Mouse (Mus musculus): Measurements from ENCODE around the gene Wipi2. TPM values are rescaled to one million over a fixed set of nuclear protein-coding genes. Genes with fewer than 3 reads are reported as not detected.

Gene Wipi2
- polyA plus RNA-seq, 1 experiment from 2014 or later: 48.3 TPM

DNA sequence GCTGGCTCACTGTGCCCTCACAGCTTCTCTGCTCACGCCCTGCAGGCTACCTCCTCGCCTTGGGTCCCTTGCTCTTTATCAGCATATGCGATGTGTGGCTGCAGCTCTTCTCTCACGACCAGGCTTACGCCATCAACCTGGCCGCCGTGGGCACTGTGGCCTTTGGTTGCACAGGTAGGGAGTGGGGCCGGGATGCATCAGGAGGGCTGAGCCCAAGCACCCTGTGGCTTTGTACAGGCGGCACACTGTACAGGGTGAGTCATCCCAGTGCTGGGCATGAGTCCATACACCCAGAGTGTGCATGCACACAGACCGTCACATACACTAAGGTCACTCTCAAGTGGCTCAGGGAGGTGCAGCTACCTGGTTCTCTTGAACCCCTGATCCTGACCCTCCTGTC, 86.5 kb downstream of the Wipi2 start:
- H3K4me1 ChIP-seq: no peaks in the 10 kb centered on the region
- H3K4me3 ChIP-seq: no peak overlapping the region
- peaks cover 80% of the 10 kb centered on the region for H3K36me3 ChIP-seq (ENCODE audit: poor library complexity, severe bottlenecking)
- no peak overlapping the region for H3K9ac ChIP-seq
- WGBS: 93% methylated on average over 10 of the region's 10 CpGs
- ATAC-seq: no peak
- no peak overlapping the region for H3K4me2 ChIP-seq
- no peak overlapping the region for H3K27ac ChIP-seq
- H3K27me3 ChIP-seq: no peaks in the 10 kb centered on the region
- peaks cover 4% of the 10 kb centered on the region; the same call in 1 of the 2 replicates for H3K9me3 ChIP-seq (replicated peaks)

DNA sequence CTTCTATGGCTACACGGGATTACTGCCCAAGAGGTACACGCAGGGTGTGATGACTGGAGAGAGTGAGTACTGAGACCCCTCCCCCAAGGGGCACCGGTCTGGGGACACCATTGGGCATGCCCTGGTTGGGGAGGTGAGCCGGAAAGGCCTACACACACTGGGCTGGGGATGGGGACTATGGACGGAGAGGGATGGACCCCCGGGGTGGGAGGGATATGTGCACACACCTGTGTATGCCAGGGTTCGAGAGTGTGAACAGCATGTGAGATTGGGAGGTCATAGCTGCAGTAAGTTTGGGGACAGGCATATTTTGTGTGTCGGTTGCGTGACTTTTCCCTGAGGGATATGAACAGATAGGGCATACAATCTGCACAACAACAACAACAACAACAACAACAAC, 87.6 kb downstream of the Wipi2 start:
- ATAC-seq: no peak
- 88% methylated on average over 9 of the region's 9 CpGs for WGBS
- peaks cover 78% of the 10 kb centered on the region for H3K36me3 ChIP-seq (ENCODE audit: poor library complexity, severe bottlenecking)

GRCm38 (mm10) chr5:142716056-142716455, 88.6 kb downstream of the Wipi2 start:
- Histone ChIP-seq H3K27ac (no peak overlapping the region), H3K9ac (no peak overlapping the region), H3K27me3 (no peaks in the 10 kb centered on the region), H3K9me3 (replicated peaks) (peaks cover 4% of the 10 kb centered on the region; the same call in 1 of the 2 replicates), H3K4me3 (no peak overlapping the region), H3K36me3 (ENCODE audit: poor library complexity, severe bottlenecking) (peaks cover 76% of the 10 kb centered on the region), H3K4me2 (no peak overlapping the region), H3K4me1 (no peaks in the 10 kb centered on the region)
- 88% methylated on average over 6 of the region's 6 CpGs for WGBS
- no peak for ATAC-seq

More for the DNA sequence above, 87.6 kb downstream of the Wipi2 start:
- Histone ChIP-seq H3K27me3 (no peaks in the 10 kb centered on the region), H3K4me1 (no peaks in the 10 kb centered on the region), H3K9me3 (replicated peaks) (peaks cover 4% of the 10 kb centered on the region; the same call in 1 of the 2 replicates), H3K4me3 (no peak overlapping the region), H3K9ac (no peak overlapping the region), H3K27ac (no peak overlapping the region), H3K4me2 (no peak overlapping the region)

DNA sequence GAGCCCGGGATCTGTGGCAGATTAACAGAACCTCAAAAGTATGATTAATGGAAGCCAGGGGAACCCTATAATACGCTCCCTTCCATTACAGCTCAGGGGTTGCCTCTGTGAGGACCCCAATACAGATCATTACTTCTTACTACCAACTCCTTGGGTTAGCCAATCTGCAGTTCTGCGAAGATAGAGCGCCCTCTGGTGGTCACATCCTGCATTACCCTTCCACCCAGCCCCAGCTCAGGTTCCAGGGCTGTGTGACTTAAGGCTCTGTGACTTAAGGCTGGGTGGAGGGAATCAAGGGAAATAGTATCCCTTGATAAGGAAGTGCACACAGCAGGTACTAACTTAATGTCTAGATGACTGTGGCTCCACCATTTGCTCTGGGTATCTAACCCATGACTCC, 90.5 kb downstream of the Wipi2 start:
- H3K4me1 ChIP-seq: no peaks in the 10 kb centered on the region
- no peaks in the 10 kb centered on the region for H3K27me3 ChIP-seq
- WGBS: 21% methylated on average over 4 of the region's 4 CpGs
- no peak overlapping the region for H3K27ac ChIP-seq
- H3K36me3 ChIP-seq (ENCODE audit: poor library complexity, severe bottlenecking): peaks cover 74% of the 10 kb centered on the region
- no peaks in the 10 kb centered on the region for H3K9me3 ChIP-seq (replicated peaks)
- no peak overlapping the region for H3K9ac ChIP-seq
- H3K4me3 ChIP-seq: no peak overlapping the region
- no peak overlapping the region for H3K4me2 ChIP-seq
- peak; percentile 62 for ATAC-seq

DNA sequence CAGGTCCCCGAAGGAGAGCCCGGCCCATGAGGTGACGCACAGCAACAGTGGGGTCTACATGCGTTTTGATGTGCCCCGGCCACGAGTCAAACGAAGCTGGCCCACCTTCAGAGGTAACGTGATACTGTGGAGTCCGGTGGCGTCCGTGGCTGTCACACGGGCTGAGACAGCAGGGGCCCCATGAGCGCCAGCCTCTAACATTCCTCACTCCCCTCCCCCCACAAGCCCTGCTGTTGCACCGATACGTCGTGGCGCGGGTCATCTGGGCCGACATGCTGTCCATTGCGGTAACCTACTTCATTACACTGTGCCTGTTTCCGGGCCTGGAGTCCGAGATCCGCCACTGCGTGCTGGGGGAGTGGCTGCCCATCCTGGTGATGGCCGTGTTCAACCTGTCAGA, 91.0 kb downstream of the Wipi2 start:
- H3K36me3 ChIP-seq (ENCODE audit: poor library complexity, severe bottlenecking): peaks cover 73% of the 10 kb centered on the region
- H3K4me2 ChIP-seq: no peak overlapping the region
- no peaks in the 10 kb centered on the region for H3K27me3 ChIP-seq
- no peak overlapping the region for H3K27ac ChIP-seq
- 72% methylated on average over 25 of the region's 25 CpGs for WGBS
- H3K9me3 ChIP-seq (replicated peaks): no peaks in the 10 kb centered on the region
- no peak overlapping the region for H3K4me3 ChIP-seq
- no peak overlapping the region for H3K9ac ChIP-seq
- ATAC-seq: peak; percentile 22; the same call in 1 of the 2 replicates
- H3K4me1 ChIP-seq: no peaks in the 10 kb centered on the region

DNA sequence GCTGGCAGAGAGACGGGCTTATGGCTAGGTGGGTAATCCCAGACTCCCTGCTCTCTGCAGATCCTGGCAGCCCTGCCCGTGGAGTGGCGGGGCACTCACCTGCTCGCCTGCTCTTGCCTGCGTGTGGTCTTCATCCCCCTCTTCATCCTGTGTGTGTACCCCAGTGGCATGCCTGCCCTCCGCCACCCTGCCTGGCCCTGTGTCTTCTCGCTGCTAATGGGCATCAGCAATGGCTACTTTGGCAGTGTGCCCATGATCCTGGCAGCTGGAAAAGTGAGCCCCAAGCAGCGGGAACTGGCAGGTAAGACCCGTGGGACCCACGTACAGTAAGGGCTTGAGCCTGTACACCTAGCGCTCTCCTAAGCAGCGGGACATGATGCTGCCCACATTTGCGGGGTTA, 92.4 kb downstream of the Wipi2 start:
- peaks cover 67% of the 10 kb centered on the region for H3K36me3 ChIP-seq (ENCODE audit: poor library complexity, severe bottlenecking)
- H3K9ac ChIP-seq: no peak overlapping the region
- ATAC-seq: no peak
- no peaks in the 10 kb centered on the region for H3K27me3 ChIP-seq
- WGBS: 91% methylated on average over 13 of the region's 13 CpGs
- H3K9me3 ChIP-seq (replicated peaks): no peaks in the 10 kb centered on the region
- no peak overlapping the region for H3K27ac ChIP-seq
- H3K4me1 ChIP-seq: peaks cover 4% of the 10 kb centered on the region; the same call in 1 of the 2 replicates
- H3K4me2 ChIP-seq: no peak overlapping the region
- no peak overlapping the region for H3K4me3 ChIP-seq

Other genes with a start within 250 kb of the Wipi2 start
- gene Foxk1, start 226.2 kb upstream of the Wipi2 start, polyA plus RNA-seq (2015; fragmentation: Nextera tagmentation; extraction: Ambion mirVana): 3.1 and 3.3 TPM in 2 replicates
- 12.0 and 12.2 TPM in 2 replicates for gene Ap5z1, start 163.8 kb upstream of the Wipi2 start, polyA plus RNA-seq (2015; fragmentation: Nextera tagmentation; extraction: Ambion mirVana)
- 0.06 and 0.12 TPM in 2 replicates for gene Papolb, start 97.6 kb upstream of the Wipi2 start, polyA plus RNA-seq (2015; fragmentation: Nextera tagmentation; extraction: Ambion mirVana)
- 4.5 and 5.4 TPM in 2 replicates for gene Radil, start 76.6 kb upstream of the Wipi2 start, polyA plus RNA-seq (2015; fragmentation: Nextera tagmentation; extraction: Ambion mirVana)
- 42.7 and 43.1 TPM in 2 replicates for gene Mmd2, start 18.9 kb upstream of the Wipi2 start, polyA plus RNA-seq (2015; fragmentation: Nextera tagmentation; extraction: Ambion mirVana)
- 50.9 and 54.0 TPM in 2 replicates for gene Slc29a4, start 64.8 kb downstream of the Wipi2 start, polyA plus RNA-seq (2015; fragmentation: Nextera tagmentation; extraction: Ambion mirVana)
- 34.7 and 35.9 TPM in 2 replicates for gene Tnrc18, start 190.0 kb downstream of the Wipi2 start, polyA plus RNA-seq (2015; fragmentation: Nextera tagmentation; extraction: Ambion mirVana)